Mouse (Mus musculus): ENCODE results near the gene Ccdc13.

Gene Ccdc13

GRCm38 (mm10) chr9:121838829-121839621, at the start of gene Ccdc13:
Gene Ccdc13 (minus strand): TSS chr9:121839461.
- peak; percentile 91 for DNase-seq (ENCODE audit: low read depth, low spot score)

GRCm38 (mm10) chr9:121882015-121882457, 42.8 kb upstream of the Ccdc13 start:
- DNase-seq (ENCODE audit: low read depth, low spot score), result no peak

GRCm38 (mm10) chr9:121881301-121881700, 42.0 kb upstream of the Ccdc13 start:
- DNase-seq (ENCODE audit: low read depth, low spot score), result no peak

GRCm38 (mm10) chr9:121880840-121881239, 41.6 kb upstream of the Ccdc13 start:
- peak; percentile 84 for DNase-seq (ENCODE audit: low read depth, low spot score)

- peak; percentile 63 for DNase-seq (ENCODE audit: low read depth, low spot score)
Observed at GRCm38 (mm10) chr9:121877052-121877740, 37.9 kb upstream of the Ccdc13 start.

GRCm38 (mm10) chr9:121873578-121873977, 34.3 kb upstream of the Ccdc13 start:
- DNase-seq (ENCODE audit: low read depth, low spot score), result no peak

GRCm38 (mm10) chr9:121872062-121872683, 32.9 kb upstream of the Ccdc13 start:
- no peak for DNase-seq (ENCODE audit: low read depth, low spot score)

GRCm38 (mm10) chr9:121869973-121870515, 30.8 kb upstream of the Ccdc13 start:
- DNase-seq (ENCODE audit: low read depth, low spot score), result no peak

GRCm38 (mm10) chr9:121869432-121869831, 30.2 kb upstream of the Ccdc13 start:
- DNase-seq (ENCODE audit: low read depth, low spot score), result no peak

- no peak for DNase-seq (ENCODE audit: low read depth, low spot score)
Observed at GRCm38 (mm10) chr9:121868236-121868635, 29.0 kb upstream of the Ccdc13 start.

- no peak for DNase-seq (ENCODE audit: low read depth, low spot score)
Observed at GRCm38 (mm10) chr9:121867632-121868031, 28.4 kb upstream of the Ccdc13 start.

GRCm38 (mm10) chr9:121865425-121866008, 26.3 kb upstream of the Ccdc13 start:
- no peak for DNase-seq (ENCODE audit: low read depth, low spot score)

- DNase-seq (ENCODE audit: low read depth, low spot score), result no peak
Observed at GRCm38 (mm10) chr9:121864837-121865236, 25.6 kb upstream of the Ccdc13 start.

- DNase-seq (ENCODE audit: low read depth, low spot score), result no peak
Observed at GRCm38 (mm10) chr9:121860921-121861320, 21.7 kb upstream of the Ccdc13 start.

GRCm38 (mm10) chr9:121859345-121859744, 20.1 kb upstream of the Ccdc13 start:
- DNase-seq (ENCODE audit: low read depth, low spot score), result no peak

GRCm38 (mm10) chr9:121858153-121858488, 18.9 kb upstream of the Ccdc13 start, which contains the start of gene Higd1a:
Gene Higd1a (minus strand): TSS chr9:121858362.
- DNase-seq (ENCODE audit: low read depth, low spot score), result no peak

- DNase-seq (ENCODE audit: low read depth, low spot score), result peak; percentile 96
Observed at GRCm38 (mm10) chr9:121857474-121858152, 18.4 kb upstream of the Ccdc13 start.

- DNase-seq (ENCODE audit: low read depth, low spot score), result no peak
Observed at GRCm38 (mm10) chr9:121856649-121857416, 17.6 kb upstream of the Ccdc13 start.

- DNase-seq (ENCODE audit: low read depth, low spot score), result no peak
Observed at GRCm38 (mm10) chr9:121854246-121854645, 15.0 kb upstream of the Ccdc13 start.

- DNase-seq (ENCODE audit: low read depth, low spot score), result no peak
Observed at GRCm38 (mm10) chr9:121847842-121848241, 8.6 kb upstream of the Ccdc13 start.

Measured in R1 (cell line).